Mouse (Mus musculus) embryonic facial prominence, embryonic 12.5 days (tissue): ENCODE results near the gene Cps1. TPM values are rescaled to one million over a fixed set of nuclear protein-coding genes. Genes with fewer than 3 reads are reported as not detected.

Experiments used
- ATAC-seq: fragments of 200-750 bp; cut with Nextera tagmentation; 2 replicates; pipeline ENCODE4 v1.8.0; 2017; ENCODE audit not compliant: insufficient number of reproducible peaks, insufficient read depth, low FRiP score, low TSS enrichment
- H3K27ac ChIP-seq: fragments of 300-500 bp; sonication (generic); 2 replicates; pipeline ENCODE4 v1.5.1; 2016; ENCODE audit warnings: mild to moderate bottlenecking
- H3K27me3 ChIP-seq: fragments of 300-500 bp; sonication (generic); 2 replicates; pipeline ENCODE4 v1.6.1; 2016; ENCODE audit warnings: mild to moderate bottlenecking, moderate library complexity
- H3K36me3 ChIP-seq: fragments of 300-500 bp; sonication (generic); 2 replicates; pipeline ENCODE4 v1.6.1; 2016; ENCODE audit warnings: mild to moderate bottlenecking
- H3K4me1 ChIP-seq: fragments of 300-500 bp; sonication (generic); 2 replicates; pipeline ENCODE4 v1.6.1; 2016
- H3K4me2 ChIP-seq: fragments of 300-500 bp; sonication (generic); replicated peaks from 2 replicates; pipeline ENCODE4 v1.6.1; 2016; ENCODE audit warnings: mild to moderate bottlenecking, moderate library complexity
- H3K4me3 ChIP-seq: fragments of 300-500 bp; sonication (generic); 2 replicates; pipeline ENCODE4 v1.5.1; 2016; ENCODE audit warnings: mild to moderate bottlenecking
- H3K9ac ChIP-seq: fragments of 300-500 bp; sonication (generic); 2 replicates; pipeline ENCODE4 v1.6.1; 2016; ENCODE audit warnings: mild to moderate bottlenecking, moderate library complexity
- H3K9me3 ChIP-seq: fragments of 300-500 bp; sonication (generic); 2 replicates; pipeline ENCODE4 v1.6.1; 2016; ENCODE audit warnings: mild to moderate bottlenecking, moderate library complexity
- WGBS: fragments of 180-500 bp; shearing (Covaris S2); methylation state at CpG from one replicate; pipeline ENCODE4 v1.1.7; 2016; 5-methylcytosine and 5-hydroxymethylcytosine counted together
- polyA plus RNA-seq: library from polyadenylated mRNA; unstranded; fragments of >200 nt; fragmentation: Nextera tagmentation; extraction: Ambion mirVana; gene quantifications from 2 replicates; pipeline ENCODE4 v1.2.1, GENCODE M21; 2016

Gene Cps1
- polyA plus RNA-seq, result 0.11 and 0.13 TPM in 2 replicates

DNA sequence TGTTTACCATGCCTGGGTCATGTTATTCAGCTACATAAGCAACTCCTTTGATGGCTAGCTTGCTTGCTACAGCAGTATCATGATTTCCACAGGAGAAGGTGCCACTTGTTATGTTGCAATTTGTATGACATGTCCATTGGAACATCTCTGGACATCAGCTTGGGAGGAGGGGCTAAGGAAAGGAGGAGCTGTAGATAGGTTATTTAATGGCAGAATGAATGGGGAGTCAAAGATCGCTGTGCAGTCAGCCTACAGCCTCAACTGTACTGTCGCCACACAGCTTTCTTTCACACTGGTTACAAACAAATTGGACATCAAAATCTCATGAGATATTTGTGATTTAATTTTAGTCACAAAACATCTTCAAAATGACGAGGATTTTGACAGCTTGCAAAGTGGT is at the start of gene Cps1:
TSS of gene Cps1 (plus strand) at position 230 of the 400 bp plus-strand sequence.
- H3K4me2 ChIP-seq, result no peak within 1 kb of the TSS
- no peaks in the 10 kb centered on the region for H3K9me3 ChIP-seq
- 78% methylated on average over 3 of the region's 3 CpGs for WGBS
- H3K27ac ChIP-seq, result no peak within 1 kb of the TSS
- H3K27me3 ChIP-seq, result no peaks in the 10 kb centered on the region
- ATAC-seq, result no peak
- no peak within 1 kb of the TSS for H3K9ac ChIP-seq
- H3K4me3 ChIP-seq, result no peak within 1 kb of the TSS
- no peaks in the 10 kb centered on the region for H3K4me1 ChIP-seq
- no peaks in the 10 kb centered on the region for H3K36me3 ChIP-seq

DNA sequence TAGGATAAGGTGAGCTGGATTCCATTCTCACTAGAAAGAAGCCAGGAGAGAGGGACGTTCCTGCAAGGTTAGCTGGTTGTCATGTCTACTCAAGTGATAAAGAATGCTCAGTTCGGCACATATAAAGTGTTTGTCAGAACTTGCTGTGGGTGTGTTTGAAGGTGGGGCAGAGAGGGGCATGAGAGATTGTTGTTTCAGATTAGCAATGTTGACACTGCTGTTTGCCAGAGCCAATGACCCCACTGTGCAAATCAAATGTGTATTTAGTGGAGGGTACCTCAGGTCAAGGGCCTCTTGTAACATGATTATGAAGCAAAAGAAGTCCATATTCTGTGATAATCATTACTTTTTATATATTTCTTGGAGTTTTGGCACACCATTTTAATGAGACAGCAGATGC is 45.1 kb upstream of the Cps1 start:
- no peak for ATAC-seq
- no peak overlapping the region for H3K27ac ChIP-seq
- WGBS, result 69% methylated on average over 2 of the region's 2 CpGs
- no peaks in the 10 kb centered on the region for H3K27me3 ChIP-seq
- no peaks in the 10 kb centered on the region for H3K4me1 ChIP-seq
- no peak overlapping the region for H3K9ac ChIP-seq
- no peak overlapping the region for H3K4me3 ChIP-seq
- no peaks in the 10 kb centered on the region for H3K9me3 ChIP-seq
- no peaks in the 10 kb centered on the region for H3K36me3 ChIP-seq
- no peak overlapping the region for H3K4me2 ChIP-seq

DNA sequence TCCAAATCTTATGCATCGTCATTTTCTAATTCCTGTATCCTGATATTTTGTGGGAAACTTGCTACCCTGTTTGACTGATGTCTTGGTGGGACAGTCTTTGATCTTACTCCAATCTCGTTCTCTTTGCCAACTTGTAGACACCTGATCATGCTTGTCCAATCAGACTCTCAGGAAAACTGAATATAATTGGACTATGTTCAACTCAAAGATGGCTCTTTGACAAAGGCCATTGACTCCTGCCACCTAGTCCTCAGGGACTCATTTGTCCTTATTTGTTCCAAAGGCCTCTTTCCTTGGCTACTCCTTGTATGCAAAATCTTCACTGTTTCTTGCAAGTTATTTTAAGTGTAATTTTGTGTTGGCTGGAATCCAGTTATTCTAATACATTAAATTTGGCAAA is 44.2 kb upstream of the Cps1 start:
- Histone ChIP-seq H3K4me3 (no peak overlapping the region), H3K27me3 (no peaks in the 10 kb centered on the region), H3K4me1 (no peaks in the 10 kb centered on the region), H3K9me3 (no peaks in the 10 kb centered on the region), H3K4me2 (no peak overlapping the region), H3K9ac (no peak overlapping the region), H3K36me3 (no peaks in the 10 kb centered on the region), H3K27ac (no peak overlapping the region)
- 77% methylated on average over 2 of the region's 2 CpGs for WGBS
- no peak for ATAC-seq

DNA sequence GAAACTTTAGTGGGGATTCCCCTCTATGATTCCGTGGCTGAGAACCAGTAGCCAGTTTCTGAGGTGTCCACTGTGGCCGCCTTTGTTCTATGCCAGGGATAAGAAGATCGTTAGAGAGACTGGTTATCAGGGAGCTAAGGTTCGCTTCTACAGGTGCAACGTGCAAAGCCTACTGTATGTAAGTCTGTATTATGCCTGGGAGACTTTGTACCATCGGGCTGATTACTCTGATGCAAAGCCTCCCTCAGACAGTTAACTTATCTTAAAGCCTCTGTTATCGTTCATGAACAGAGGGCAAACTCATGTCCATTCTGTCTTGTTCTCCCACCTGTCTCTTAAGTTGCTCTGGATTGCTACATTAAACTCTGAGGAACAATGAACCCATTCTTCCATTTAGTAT is 43.7 kb upstream of the Cps1 start:
- Histone ChIP-seq H3K9ac (no peak overlapping the region), H3K36me3 (no peaks in the 10 kb centered on the region), H3K9me3 (no peaks in the 10 kb centered on the region), H3K27ac (no peak overlapping the region), H3K27me3 (no peaks in the 10 kb centered on the region), H3K4me3 (no peak overlapping the region), H3K4me2 (no peak overlapping the region), H3K4me1 (no peaks in the 10 kb centered on the region)
- ATAC-seq, result no peak
- 85% methylated on average over 7 of the region's 7 CpGs for WGBS

DNA sequence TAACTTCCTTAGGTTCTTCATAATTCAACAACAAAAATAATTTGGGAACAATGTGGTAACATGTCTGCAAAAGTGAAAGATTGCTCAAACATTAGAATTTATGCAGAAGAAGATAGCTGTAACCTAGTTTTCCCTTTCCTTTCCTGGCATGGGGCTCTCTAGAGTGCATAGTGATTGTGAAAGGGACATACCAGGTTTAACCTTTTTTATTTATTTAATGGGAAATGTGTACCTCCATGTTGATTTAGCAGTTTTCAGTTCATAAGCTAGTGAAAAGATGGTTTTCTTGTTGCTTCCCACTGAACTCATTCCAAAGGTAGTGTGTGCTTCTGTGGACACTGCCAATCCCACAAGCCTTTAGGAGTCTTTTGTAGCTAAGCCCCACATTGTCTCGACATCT is 30.4 kb upstream of the Cps1 start:
- 68% methylated on average over 1 of the region's 1 CpGs for WGBS
- no peak overlapping the region for H3K27ac ChIP-seq
- no peaks in the 10 kb centered on the region for H3K9me3 ChIP-seq
- H3K36me3 ChIP-seq, result no peaks in the 10 kb centered on the region
- ATAC-seq, result no peak
- no peaks in the 10 kb centered on the region for H3K27me3 ChIP-seq
- no peak overlapping the region for H3K4me3 ChIP-seq
- H3K4me2 ChIP-seq, result no peak overlapping the region
- H3K9ac ChIP-seq, result no peak overlapping the region
- H3K4me1 ChIP-seq, result no peaks in the 10 kb centered on the region

DNA sequence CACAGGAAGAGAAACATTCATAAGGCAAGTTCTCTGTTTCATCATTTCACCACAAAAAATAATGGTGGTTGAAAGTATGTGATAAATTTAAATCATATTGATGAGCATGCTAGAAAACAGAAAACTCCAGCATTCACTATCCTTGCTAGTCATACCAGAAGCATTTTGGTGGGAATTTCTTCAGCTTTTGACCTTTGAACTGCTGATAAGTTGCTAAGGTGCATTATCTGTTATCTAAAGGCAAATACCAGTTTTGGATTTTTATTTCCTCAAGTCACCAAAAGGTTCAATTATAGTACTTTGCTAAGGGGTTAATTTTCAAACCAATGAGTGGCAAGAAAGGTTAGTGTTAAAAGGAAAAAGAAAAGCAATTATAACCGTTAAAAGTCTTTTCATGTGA is 23.6 kb upstream of the Cps1 start:
- WGBS, result 78% methylated on average over 1 of the region's 1 CpGs

DNA sequence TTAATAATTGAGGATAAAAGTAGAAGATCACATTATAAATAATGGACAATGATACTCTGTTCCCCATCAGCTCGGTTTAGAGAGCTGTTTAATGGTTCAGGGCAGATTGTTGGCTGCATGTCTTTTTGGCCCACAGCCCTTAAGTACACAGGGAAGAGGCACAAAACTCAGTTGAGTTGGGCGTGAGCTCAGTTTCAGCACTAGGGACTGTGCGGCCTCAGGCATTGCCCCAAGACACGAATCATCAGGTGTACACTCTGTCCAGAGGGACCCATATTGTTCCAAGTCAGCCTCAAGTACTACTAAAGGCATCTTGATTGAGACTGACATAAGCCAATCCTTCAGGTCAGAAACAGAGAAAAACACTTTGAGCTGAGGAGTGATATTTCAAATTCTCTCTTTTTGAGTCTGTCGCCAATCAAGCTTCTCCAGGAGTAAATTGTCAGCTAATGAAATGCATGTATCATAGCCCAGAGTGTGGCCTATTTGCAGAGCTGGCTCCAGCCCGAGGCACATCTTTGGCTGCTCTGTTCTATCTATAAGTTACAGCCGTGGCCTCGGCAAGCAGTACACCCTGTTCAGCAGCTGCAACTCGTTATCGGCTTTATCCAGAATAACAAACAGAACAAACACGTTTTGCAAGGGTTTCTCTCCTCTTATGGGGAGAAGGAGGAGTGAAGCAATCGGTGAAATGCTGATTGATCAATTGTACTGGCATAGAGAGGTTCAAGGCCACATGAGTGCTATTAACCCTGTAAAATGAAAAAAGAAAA is 19.2 kb upstream of the Cps1 start:
- no peak overlapping the region for H3K9ac ChIP-seq
- H3K4me2 ChIP-seq, result no peak overlapping the region
- no peaks in the 10 kb centered on the region for H3K27me3 ChIP-seq
- 29% methylated on average over 12 of the region's 12 CpGs for WGBS
- no peaks in the 10 kb centered on the region for H3K9me3 ChIP-seq
- peaks cover 3% of the 10 kb centered on the region; the same call in 1 of the 2 replicates for H3K4me1 ChIP-seq
- H3K27ac ChIP-seq, result no peak overlapping the region
- no peak for ATAC-seq
- no peaks in the 10 kb centered on the region for H3K36me3 ChIP-seq
- H3K4me3 ChIP-seq, result no peak overlapping the region

More for the DNA sequence above, 23.6 kb upstream of the Cps1 start:
- Histone ChIP-seq H3K4me3 (no peak overlapping the region), H3K4me2 (no peak overlapping the region), H3K9me3 (no peaks in the 10 kb centered on the region), H3K27ac (no peak overlapping the region), H3K36me3 (no peaks in the 10 kb centered on the region), H3K27me3 (no peaks in the 10 kb centered on the region), H3K4me1 (peaks cover 3% of the 10 kb centered on the region; the same call in 1 of the 2 replicates), H3K9ac (no peak overlapping the region)
- ATAC-seq, result no peak

DNA sequence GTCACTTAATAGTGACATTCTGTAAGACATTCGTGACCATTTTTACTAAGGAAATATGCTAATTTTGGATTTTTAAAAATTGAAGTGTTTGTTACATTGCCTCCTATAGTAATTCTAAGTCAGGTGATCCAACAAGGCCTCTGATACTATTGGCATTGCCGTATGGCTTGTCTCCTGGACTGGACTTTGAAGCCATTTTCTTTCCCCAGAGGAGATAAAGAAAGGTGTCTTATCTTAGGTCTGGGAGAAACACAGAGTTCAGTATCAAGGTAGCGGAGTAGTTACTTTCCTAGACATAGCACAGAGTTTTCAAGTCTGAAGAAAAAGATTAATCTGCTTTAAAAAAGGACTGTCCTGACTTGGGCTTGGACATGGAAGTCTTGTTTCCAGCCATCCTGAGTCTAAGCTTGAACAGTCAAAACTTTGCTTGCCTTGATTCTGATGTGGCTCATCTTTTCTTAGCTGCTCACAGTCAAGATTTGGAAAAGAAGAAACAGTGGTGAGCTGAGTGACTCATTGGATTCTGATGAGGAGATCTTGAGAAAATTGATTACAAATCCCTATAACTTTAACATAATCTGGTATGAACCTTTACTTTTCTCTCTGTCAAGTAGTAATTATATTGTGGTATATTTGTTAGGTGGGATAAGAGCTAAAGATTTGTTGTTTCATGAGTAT is 11.1 kb upstream of the Cps1 start:
- Histone ChIP-seq H3K27me3 (no peaks in the 10 kb centered on the region), H3K36me3 (no peaks in the 10 kb centered on the region), H3K27ac (no peak overlapping the region), H3K9ac (no peak overlapping the region), H3K4me2 (no peak overlapping the region), H3K4me1 (no peaks in the 10 kb centered on the region), H3K9me3 (no peaks in the 10 kb centered on the region), H3K4me3 (no peak overlapping the region)
- ATAC-seq, result no peak
- WGBS, result 89% methylated on average over 3 of the region's 3 CpGs

DNA sequence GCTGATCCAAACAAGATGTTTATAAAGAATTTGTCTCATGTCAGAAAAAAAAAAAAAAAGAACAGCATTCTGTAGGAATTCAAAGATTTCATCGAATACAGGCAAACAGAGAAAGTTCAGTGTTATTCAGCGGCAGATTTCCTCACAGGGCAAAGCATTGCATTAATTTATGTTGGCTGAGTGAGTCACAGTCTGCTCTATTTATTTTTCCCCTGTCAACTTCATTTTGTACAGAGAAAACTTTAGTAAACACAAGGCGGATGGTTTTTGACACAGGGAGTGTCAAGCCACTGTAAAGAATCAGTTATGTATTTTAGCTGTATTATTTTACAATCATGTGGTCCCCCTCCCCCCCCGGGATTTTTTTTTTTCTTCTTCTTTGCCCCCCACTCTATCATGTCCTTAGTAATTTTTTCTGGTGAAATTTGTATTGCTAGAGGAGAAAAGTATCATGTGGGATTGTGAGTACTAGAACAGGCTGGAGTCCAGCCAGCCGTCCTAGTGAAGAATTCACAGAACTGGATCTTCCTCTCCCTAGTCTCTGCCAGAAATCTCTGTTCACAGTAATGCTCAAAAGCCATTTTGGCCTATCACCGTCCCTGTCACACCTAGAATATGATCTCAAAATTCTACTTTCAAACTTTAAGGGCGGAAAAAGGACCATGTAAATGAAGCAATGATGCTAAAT is 9.3 kb upstream of the Cps1 start:
- H3K4me1 ChIP-seq, result no peaks in the 10 kb centered on the region
- no peak overlapping the region for H3K4me2 ChIP-seq
- no peaks in the 10 kb centered on the region for H3K27me3 ChIP-seq
- no peak overlapping the region for H3K9ac ChIP-seq
- WGBS, result 72% methylated on average over 7 of the region's 7 CpGs
- H3K4me3 ChIP-seq, result no peak overlapping the region
- no peak overlapping the region for H3K27ac ChIP-seq
- H3K9me3 ChIP-seq, result no peaks in the 10 kb centered on the region
- no peak for ATAC-seq
- no peaks in the 10 kb centered on the region for H3K36me3 ChIP-seq

DNA sequence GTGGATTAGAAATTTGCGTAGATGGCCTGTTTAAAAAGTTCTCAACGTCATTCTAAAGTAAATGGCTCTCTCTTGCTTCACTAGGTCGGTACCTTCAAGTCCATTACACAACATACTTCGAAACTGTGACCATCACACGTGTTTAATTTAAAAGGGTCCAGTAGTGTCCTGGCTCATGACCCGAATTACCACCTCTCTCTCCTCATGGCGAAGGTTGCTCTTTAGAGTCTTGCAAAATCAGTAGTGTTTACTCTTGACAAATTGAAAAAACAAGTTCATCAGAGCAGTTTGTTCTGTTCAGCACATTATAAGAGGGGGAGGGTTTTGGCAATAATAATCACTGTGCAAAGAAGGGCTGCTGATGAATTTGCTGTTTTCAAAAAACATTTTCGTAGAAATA is 6.3 kb upstream of the Cps1 start:
- Histone ChIP-seq H3K4me1 (no peaks in the 10 kb centered on the region), H3K4me3 (no peak overlapping the region), H3K36me3 (no peaks in the 10 kb centered on the region), H3K4me2 (no peak overlapping the region), H3K27ac (no peak overlapping the region), H3K9ac (no peak overlapping the region), H3K27me3 (no peaks in the 10 kb centered on the region), H3K9me3 (no peaks in the 10 kb centered on the region)
- WGBS, result 72% methylated on average over 8 of the region's 8 CpGs
- ATAC-seq, result no peak

DNA sequence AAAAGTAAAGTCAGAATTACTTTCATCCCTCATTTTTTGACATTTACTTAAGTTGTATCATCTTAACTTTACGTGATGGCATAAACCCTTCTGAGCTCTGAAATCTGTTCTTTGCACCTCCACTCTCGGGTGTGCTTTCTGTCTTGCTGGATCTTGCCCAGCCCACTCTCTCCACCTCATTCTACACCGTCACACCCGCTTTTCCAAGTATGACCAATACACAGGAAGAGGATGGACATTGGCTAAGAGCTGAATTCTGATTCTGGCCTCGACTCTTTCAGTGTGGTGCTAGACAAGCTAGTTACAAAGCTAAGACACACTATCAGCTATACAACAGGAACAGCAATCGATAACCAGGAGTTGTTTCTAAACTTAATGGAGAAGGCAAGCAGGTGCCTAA is 5.0 kb upstream of the Cps1 start:
- Histone ChIP-seq H3K4me1 (no peaks in the 10 kb centered on the region), H3K27ac (no peak overlapping the region), H3K4me2 (no peak overlapping the region), H3K9ac (no peak overlapping the region), H3K9me3 (no peaks in the 10 kb centered on the region), H3K4me3 (no peak overlapping the region), H3K36me3 (no peaks in the 10 kb centered on the region), H3K27me3 (no peaks in the 10 kb centered on the region)
- WGBS, result 91% methylated on average over 6 of the region's 6 CpGs
- ATAC-seq, result no peak

DNA sequence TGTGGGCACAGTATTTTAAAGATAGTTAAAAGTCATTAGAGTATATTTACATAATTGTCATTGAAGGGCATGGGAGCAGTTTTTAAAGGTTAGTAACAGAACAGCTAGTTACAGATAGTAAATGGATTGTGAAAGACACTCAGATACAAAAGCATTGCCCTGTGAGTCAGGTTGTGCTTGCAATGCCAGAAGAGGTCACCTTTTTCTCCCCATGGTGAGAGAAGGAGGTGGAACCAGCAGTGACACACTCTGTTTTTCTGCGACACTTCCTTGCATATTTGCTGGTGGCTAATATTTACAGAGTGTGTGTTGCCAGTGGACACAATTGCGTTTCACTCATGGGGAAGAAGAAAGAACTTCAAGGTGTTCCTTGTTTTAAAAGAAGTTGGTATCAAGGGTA is 2.6 kb downstream of the Cps1 start:
- no peaks in the 10 kb centered on the region for H3K27me3 ChIP-seq
- H3K9ac ChIP-seq, result no peak overlapping the region
- H3K27ac ChIP-seq, result no peak overlapping the region
- H3K4me3 ChIP-seq, result no peak overlapping the region
- H3K4me1 ChIP-seq, result no peaks in the 10 kb centered on the region
- no peak overlapping the region for H3K4me2 ChIP-seq
- H3K9me3 ChIP-seq, result no peaks in the 10 kb centered on the region
- H3K36me3 ChIP-seq, result no peaks in the 10 kb centered on the region
- 74% methylated on average over 2 of the region's 2 CpGs for WGBS
- no peak for ATAC-seq
